Mouse (Mus musculus): Measurements from ENCODE around the gene Rnf44.
A peak's percentile ranks its signal among the peaks of the same experiment; 100 is the strongest.

Gene Rnf44

DNA sequence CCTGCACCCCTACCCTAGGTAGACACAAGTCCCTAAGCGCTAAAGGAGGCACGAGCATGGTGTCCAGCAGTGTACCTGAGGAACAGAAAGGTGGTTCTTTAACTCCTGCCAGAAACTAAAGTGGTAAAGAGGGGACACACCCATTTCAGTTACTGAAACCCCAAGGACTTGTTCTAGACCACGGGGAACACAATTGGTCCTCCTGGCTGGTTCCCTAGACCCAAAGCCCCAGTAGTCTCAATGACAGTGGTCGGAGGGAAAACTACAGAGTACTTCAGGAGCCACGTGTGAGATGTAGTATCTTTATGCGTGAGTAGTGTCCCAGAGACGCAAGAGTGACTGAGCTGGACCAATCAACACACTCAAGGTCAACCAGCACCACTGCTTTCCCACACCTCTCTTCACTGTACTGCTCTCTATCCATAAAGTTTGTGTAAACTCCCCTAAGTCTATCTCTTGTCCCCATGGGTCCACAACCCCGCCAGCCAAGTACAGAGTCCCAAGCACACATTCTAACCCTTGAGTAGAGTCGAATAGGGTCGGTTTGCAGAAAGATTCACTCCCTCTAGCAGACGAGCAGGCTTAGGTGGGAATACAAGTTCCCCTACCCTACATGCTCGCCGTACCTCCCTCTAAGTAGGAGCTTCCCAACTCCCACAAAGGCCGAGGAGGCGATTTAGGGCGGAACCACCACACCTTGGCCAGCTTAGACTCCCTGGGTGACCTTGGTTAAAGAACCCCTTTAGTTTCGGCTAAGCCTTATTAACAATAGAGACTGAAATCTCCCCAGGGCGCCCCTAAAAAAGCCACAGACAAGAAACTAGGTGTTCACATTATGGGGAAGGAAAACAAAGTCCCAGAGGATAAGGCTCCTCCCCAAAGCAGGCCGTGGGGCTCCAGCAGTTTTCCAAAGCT is 7.3 kb downstream of the Rnf44 start:
- DNase-seq: peak in 1 of 2 experiments; percentile 41

DNA sequence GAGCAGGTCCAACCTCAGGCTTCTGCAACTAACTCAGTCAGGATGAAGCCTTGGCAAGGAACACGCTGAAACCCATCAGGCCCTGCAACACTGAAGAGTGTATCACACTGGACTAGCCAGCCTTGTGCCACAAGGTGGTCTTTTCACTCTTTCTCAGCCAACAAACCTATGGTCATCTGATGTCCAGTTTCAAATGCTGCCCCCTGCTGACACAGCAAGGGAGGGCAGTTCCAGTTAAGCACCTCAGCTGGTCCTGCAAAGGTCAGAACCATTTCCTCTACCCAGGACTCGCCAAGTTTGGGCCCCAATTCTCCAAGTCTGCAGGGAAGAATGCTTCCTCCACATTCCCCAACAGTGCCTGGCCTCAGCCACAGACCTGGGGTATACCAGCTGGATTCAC is 8.5 kb downstream of the Rnf44 start:
- peak; percentile 77 to 83 for DNase-seq

DNA sequence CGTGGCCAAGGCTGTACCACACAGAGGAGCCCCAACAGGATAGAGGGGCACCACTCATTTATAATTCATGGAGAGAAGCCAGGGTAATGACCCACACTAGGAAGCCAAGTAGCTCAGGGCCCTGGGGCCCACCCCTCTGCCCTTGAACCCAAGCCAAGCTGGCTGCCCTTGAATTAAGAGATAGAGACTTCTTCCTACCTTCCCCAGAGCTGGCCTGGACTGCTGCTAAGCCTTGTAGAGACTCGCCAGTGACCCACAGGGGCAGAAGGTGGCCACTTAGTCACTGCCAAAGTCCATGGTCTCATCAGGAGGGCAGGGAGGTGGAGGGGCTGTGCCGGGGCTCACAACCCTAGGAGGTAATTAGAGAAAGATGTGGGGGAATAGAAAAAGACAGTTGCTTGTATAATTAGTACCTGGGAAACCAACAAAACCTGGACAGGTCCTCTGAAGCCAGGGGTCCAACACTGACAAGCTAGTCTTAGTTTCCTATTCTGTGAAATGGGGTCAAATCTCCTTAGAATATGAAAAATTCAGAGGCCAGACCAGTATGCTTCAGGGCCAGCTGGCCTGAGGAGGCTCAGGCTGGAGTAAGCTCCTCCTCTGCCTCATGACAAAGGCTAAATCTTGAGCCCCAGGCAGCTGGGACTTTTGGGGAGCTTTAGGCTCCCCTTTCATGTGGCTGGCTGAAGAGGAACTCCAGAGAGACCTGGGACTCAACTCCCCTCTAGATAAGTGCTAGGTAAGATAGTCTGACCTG is 9.4 kb downstream of the Rnf44 start:
- no peak for DNase-seq

DNA sequence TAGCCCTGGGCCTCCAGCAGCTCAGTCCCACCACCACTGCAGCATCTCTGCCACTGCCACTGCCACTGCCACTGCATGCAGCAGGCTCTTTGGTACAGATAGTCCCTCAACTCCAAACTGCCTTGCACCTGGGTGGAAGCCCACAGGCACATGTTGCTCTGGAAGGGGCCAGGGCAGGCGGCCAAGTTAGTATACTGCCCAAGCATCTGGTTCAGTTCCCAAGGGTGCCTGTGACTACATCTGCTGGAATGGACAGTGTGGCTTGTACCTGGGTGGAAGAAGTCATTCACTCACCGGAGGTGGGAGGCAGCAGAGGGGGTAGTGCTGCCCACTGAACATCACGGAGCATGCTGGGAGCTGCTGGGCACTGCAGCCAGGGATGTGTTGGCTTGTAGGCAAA is 10.4 kb downstream of the Rnf44 start:
- DNase-seq: no peak

DNA sequence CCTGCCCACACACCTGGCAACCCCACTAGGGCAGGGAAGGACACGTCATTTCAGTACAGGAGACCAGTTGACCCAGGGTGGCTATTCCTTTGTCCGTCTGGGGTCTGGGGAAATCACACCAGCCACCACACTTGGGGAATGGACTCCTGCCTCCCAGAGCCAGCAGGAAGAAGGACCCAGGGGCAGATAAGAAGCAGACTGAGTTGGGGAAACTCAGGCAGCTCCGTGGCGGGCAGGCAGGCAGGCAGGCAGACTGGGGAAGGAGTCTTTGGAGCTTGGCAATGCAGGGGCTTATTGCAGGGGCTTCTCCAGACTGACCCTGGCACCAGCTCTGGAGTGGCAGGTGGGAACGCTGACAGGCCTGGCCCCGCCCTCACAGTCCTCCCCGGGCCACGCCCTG is 12.4 kb downstream of the Rnf44 start:
- no peak for DNase-seq

DNA sequence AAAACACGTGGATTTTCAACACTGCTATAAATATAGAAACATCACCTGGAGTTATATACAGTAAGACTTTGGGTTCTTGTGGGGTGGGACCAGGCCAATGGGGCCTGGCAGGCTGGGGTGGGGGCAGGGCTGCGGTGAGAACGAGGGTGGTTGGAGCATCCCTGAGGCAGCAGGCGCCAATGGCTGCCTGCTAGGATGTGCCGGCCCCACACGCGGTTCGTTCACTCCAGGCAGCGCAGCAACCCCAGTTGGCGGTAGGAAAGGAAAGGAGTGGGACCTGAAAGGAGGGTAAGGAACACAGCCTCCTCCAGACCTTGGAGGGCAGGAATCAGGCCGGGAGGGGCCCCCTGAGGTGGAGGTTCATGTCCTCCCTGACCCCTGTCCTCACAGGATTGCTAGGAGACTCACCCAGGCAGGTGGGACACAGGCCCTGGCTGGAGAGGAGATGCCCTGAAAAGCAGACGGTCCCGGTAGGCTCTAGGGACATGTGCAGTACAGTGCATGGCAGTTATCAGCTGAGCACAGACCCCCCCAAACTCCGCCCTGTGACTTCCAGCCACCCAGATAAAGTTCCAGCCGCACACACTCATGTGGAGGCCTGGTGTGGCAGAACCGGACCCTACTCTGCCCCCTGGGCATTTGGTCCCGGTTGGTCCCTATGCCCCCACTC is 13.4 kb downstream of the Rnf44 start:
- no peak for DNase-seq

DNA sequence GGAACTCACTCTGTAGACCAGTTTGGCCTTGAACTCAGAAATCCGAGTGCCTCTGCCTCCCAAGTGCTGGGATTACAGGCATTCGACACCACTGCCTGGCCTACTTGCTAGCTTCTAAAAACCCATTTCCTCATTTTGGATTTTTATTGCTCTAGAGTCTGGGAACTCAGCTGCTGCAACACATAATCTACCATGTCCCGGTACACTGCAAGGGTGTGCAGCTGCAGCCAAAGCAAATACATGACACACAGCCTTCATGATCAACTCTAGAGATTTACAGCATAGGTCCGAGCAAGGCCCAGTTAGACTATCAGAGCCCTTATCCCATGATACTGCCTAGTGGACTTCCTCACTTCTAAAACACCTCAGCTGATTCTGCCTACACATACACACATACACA is 15.4 kb downstream of the Rnf44 start:
- no peak for DNase-seq

DNA sequence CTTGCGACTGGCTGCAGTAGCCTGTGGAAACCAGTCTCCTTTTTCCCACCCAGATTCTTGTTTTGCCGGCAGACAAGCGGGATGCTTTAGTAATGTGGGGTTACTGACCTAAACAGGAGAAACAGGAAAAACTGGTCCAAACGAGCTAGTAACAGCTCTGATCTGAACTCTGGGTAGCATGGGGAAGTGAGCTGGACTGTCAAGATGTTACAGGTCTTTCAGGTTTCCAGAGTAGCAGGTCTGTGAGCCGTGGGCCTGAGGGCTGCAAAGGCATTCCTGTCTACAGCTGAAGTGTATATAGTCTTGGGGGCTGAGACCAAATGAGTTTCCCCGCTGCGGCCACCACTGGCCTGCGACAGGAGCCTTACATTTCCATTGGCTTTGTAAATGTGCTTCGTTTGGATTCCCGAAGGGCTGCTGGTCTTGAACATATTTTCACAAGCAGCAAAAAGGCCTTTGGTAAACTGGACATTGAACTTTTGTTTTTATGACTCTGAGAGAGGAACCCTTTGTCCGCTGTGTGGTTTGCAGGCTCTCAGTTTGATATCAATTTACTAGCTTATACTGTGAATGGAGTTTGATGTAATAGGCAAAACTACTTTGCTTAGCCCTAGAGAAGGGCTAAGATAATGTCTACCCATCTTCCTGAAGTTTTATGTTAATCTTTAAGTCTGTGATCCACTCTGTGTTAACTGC is 17.7 kb downstream of the Rnf44 start:
- no peak for DNase-seq

DNA sequence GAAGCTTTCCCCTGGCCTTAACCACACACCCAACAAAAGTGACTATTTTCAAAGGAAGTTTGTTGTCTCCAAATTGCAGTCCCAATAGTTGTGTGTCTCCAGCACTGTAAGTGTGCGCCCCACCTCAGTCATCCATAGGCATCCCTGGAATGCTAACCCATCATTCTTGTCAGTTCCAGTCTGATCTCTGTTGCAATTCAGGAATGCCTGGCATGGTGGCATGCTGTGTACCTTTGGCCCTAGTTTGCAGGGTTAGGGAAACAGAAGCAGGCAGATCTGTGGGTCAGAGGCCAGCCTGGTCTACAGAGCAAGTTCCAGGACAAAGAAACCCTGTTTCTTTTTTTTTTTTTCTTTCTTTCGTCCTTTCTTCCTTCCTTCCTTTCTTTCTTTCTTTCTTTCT is 23.2 kb downstream of the Rnf44 start:
- DNase-seq: no peak

DNA sequence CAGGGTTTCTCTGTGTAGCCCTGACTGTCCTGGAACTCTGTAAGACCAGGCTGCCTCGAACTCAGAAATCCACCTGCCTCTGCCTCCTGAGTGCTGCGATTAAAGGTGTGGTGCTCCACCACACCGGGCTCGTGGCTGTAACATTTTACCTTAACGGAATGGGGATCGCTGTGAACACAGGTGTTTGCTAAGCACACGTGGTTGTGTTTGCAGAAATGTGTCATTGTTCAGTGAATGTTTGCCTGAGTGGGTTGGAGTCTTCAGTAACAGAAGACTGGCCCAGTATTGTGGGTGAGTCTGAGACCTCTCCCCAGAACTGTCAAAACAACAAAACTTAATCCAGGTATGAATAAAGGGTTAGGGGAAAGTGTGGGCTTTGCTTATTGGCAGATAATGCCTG is 28.6 kb downstream of the Rnf44 start:
- DNase-seq: no peak

DNA sequence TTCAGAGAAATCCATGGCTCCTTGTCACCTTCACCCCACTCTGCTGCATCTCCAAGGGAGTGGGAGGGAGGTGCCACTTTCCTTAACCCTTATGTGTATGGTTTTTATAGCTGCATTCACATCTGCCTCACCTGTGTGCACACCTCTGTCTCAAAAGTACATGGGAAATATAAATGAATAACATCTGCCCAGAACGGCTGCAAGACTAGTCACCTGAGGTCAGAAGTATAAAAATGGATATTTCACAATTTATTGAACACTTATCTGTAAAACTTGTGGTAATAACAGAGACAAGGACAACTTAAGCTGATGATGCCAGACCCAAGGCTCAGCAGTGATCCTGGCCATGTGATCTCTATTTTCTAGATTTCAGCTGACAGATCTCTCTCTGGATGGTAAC is 29.2 kb downstream of the Rnf44 start:
- no peak for DNase-seq

DNA sequence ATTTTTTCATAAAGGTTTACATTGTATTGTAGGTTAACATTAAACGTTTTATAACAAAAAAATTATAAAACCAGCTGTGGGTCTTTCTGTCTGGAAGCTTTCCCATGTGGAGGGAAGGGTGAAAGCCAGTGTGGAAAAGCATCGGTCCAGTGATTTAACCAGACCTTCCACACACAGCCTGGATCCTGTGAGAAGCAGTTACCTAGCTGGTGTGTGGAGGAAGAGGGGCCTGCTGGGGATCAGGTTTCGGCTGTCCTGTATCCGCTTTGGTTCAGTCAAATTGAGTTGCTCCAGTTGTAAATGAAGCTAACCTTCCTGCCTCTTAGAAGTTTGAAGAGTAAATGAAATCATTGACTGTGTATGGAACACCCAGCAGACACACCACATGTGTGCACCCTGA is 29.7 kb downstream of the Rnf44 start:
- no peak for DNase-seq

DNA sequence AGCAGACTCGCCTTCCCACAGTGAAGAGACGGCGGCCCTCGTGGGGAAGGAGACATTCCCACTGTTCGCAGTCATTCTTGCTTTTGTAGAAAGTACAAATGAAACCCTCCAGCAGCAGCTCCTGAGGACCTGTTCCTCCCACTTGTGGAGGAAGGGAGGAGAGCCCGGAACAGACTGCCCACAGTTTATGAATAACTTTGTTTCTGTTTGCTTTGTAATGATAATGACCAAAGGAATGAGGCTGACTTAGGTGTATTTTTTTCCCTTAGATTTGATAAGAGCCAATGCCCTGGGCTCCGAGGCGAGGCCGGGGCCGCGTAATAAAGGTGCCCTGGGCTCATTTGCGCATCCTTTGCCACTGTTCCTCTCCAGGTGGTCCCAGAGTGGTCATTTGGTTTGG is 32.3 kb downstream of the Rnf44 start:
- DNase-seq: no peak

DNA sequence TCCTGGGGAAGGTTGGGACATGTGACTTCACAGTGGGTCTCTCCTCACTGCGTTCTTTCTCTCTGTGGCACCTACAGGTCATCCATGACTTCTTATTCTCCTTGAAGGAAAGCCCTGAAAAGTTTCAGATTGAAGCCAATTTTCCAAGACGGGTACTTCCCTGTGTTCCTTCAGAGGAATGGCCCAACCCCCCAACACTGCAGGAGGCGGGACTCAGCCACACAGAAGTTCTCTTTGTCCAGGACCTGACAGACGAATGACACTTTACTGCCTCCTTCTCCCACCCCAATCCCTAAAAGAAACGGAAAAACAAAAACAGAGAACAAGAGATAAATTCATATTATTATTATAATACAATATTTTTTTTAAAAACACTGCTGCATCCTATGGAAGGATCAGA is 32.8 kb downstream of the Rnf44 start:
- no peak for DNase-seq

DNA sequence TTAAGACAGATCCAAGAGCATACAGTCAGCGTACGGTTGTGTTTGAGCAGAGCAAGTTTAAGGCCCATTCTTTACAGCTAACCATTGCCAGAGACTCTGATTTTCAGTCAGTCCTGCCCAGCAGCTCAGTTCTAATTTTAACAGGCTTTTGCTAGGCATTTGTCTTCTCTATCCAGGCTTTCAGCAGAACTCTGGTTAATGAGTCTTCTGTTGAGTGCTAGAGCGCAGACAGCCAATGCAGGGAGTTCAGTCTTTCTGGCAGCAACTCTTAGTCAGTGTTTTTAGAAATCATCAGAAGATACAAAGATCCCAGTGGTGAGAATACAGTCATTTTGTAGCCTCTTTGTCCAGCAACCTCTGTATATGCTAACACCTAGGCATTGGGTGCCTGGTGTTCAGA is 43.2 kb downstream of the Rnf44 start:
- DNase-seq: no peak

DNA sequence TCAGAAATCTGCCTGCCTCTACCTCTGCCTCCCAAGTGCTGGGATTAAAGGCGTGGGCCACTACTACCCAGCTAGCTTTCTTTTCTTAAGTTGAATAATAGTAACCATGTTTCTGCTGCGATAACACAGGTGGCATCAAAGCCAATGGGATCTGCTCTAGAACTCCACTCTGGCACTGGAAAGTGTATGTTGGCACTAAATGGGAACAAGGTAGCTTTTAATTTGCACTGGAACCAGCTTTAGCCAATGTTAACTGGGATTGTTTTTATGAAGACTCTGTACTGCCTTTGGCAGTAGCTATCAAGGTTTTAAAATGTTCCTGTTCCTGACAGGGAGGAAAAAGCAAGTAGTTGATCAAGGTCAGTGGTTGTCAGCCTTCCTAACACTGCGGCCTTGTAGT is 58.7 kb downstream of the Rnf44 start:
- no peak for DNase-seq

DNA sequence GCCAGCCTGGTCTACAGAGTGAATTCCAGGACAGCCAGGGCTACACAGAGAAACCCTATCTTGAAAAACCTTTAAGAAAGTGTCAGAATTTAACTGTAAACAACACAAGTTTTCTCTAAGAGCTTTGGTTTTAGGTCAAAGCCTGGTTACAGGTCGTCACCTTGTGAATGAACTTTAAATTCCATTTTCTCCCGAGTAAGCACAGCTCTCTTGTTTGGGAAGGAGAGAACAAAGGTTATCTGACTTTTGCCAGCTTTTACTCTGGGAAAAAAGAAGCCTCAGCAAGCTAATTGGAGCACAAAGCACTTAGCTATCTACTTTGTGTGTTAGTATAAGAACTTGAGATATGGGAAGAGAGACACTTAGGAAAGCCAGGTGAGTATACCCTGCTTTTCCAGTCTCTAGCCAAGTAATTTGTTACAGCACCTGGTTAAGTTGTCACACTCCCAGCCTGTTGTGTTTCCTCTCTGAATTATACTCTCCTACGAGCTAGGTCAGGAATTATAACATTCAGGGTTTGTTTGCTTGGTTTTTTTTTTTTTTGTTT is 60.9 kb downstream of the Rnf44 start:
- no peak for DNase-seq
